Mouse (Mus musculus) kidney, adult 18-20 months (tissue): ENCODE data around the gene 1110059E24Rik.
"Not testable (repeated sequence)": the region's sequence is repeated elsewhere in the genome, so short reads cannot be mapped to it uniquely, and the experiment has no call there.

Source experiments
- DNase-seq: peaks from one replicate; pipeline ENCODE4 v3.0.0; 2021

The 1110059E24Rik gene

GRCm38 (mm10) chr19:21624148-21624535 lies 28.6 kb downstream of the 1110059E24Rik start:
- DNase-seq = no peak

GRCm38 (mm10) chr19:21623410-21624147 lies 29.2 kb downstream of the 1110059E24Rik start:
- no peak for DNase-seq

- DNase-seq = no peak
Measured at GRCm38 (mm10) chr19:21615801-21616200, 37.0 kb downstream of the 1110059E24Rik start.

- DNase-seq = no peak
Measured at GRCm38 (mm10) chr19:21611725-21612575, 40.8 kb downstream of the 1110059E24Rik start.

- no peak for DNase-seq
Measured at GRCm38 (mm10) chr19:21611297-21611696, 41.5 kb downstream of the 1110059E24Rik start.

GRCm38 (mm10) chr19:21610240-21610639 lies 42.5 kb downstream of the 1110059E24Rik start:
- DNase-seq = no peak

- DNase-seq = no peak
Measured at GRCm38 (mm10) chr19:21605294-21605693, 47.5 kb downstream of the 1110059E24Rik start.

GRCm38 (mm10) chr19:21603836-21604235 lies 48.9 kb downstream of the 1110059E24Rik start:
- DNase-seq = no peak

- no peak for DNase-seq
Measured at GRCm38 (mm10) chr19:21601541-21602101, 51.2 kb downstream of the 1110059E24Rik start.

- DNase-seq = no peak
Measured at GRCm38 (mm10) chr19:21598659-21599352, 54.0 kb downstream of the 1110059E24Rik start.

GRCm38 (mm10) chr19:21594676-21595075 lies 58.1 kb downstream of the 1110059E24Rik start:
- DNase-seq = no peak

- DNase-seq = not testable (repeated sequence)
Measured at GRCm38 (mm10) chr19:21592216-21592615, 60.6 kb downstream of the 1110059E24Rik start.

- DNase-seq = no peak
Measured at GRCm38 (mm10) chr19:21589888-21590287, 62.9 kb downstream of the 1110059E24Rik start.

- DNase-seq = no peak
Measured at GRCm38 (mm10) chr19:21587593-21587992, 65.2 kb downstream of the 1110059E24Rik start.

- no peak for DNase-seq
Measured at GRCm38 (mm10) chr19:21586546-21586945, 66.2 kb downstream of the 1110059E24Rik start.

GRCm38 (mm10) chr19:21585868-21586267 lies 66.9 kb downstream of the 1110059E24Rik start:
- DNase-seq = no peak

- no peak for DNase-seq
Measured at GRCm38 (mm10) chr19:21583986-21584385, 68.8 kb downstream of the 1110059E24Rik start.

- peak; percentile 15 for DNase-seq
Measured at GRCm38 (mm10) chr19:21583523-21583984, 69.2 kb downstream of the 1110059E24Rik start.

GRCm38 (mm10) chr19:21581404-21581803 lies 71.4 kb downstream of the 1110059E24Rik start:
- no peak for DNase-seq

- no peak for DNase-seq
Measured at GRCm38 (mm10) chr19:21579896-21580295, 72.9 kb downstream of the 1110059E24Rik start.

- no peak for DNase-seq
Measured at GRCm38 (mm10) chr19:21577443-21577842, 75.3 kb downstream of the 1110059E24Rik start.

GRCm38 (mm10) chr19:21571986-21572385 lies 80.8 kb downstream of the 1110059E24Rik start:
- no peak for DNase-seq
